Mouse (Mus musculus) effector memory CD4-positive, alpha-beta T cell, adult 5 months (primary cell): ENCODE measurements around the gene Ranbp6. TPM values are rescaled to one million over a fixed set of nuclear protein-coding genes. Genes with fewer than 3 reads are reported as not detected.

ENCODE experiments used
- polyA plus RNA-seq: library from polyadenylated mRNA; unstranded; fragments of 100-300 nt; shearing (Covaris generic); gene quantifications from one replicate; pipeline ENCODE4 v1.2.1, GENCODE M21; 2017

Gene Ranbp6
- polyA plus RNA-seq, result 19.4 TPM

DNA sequence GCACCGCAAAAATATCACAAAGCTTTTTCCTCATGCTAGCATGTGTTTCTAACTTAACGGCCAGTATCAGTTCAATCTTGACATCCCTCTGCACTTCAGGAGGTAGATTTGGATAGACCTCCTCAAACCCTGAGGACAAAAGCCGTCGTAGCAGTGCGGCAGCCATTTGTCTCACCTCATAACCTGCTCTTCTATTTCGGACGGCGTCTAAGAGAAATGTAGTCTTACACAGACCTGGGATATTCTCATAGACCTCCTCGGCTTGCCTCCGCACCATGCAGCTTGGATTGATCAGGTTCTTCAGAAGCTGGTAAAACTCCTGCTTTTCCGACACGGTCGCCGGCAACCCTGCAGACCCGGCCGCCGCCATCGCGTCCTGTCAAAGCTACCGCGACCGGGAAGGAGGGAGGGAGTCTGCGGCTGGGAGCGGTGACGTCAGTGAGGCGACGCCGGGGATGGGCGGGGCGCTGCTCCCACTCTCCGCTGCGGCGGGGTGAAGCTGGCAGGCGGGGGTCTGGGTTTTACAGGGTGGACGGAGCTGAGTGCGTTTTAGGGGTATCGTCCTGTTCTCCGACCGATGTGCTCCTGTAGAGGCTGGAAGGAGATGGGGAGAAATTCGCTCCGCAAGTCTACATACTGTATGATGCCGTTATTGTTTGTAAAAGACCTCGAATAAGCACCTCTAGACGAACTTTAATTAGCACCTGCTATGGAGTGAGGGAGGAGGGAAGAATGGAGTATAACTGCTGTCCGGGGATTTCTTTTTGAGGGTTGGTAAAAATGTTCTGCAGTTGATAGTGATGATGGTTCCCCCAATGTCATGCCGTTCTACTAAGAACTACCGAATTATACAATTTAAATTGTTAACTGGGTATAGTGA is at the start of gene Ranbp6:
Gene Ranbp6, minus strand, starts transcription at position 394 of the 880 bp plus-strand sequence.

DNA sequence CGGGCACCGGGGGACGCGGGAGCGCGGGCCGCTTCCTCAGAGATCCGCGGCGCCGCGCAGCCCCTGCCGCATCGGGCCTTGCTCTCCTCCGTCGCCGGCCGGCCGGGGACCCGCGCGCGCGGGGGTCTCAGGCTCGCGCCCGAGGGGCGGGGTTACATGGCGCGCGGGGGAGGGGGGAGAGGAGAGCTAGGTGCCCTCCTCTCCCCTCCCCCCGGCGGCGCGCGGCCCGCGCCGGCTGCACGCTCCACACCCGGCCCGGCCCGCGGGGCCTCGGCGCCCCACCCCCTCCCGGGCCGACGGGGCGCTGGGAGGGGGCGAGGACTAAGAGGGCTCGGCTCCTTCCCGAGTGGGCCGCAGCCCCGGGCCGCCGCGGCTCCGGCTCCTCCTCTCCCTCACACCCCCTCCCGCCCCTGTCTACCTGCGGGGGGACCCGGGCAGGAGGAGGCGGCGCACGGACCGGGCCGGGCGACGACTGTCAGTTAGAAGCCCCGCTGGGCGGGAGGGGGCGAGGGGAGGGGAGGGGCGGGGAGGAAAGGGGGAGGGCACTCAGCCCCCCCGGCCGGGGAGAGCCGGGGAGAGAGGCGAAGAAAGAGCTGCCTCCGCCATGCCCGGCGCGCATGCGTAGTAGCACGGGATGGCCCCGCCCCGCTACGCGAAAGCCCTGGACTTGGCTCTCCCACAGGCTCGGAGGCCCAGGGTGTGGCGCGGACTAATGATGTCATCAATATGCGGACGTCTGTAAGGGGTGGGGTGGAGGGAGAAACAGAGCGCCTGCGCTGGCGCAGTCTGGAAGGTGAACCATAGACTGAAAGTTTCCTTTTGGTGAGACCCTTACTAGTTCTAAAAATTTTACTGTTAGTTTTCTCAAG is 6.6 kb downstream of the Ranbp6 start, which contains the start of gene 9930021J03Rik:
Gene 9930021J03Rik, minus strand, starts transcription at position 73 of the 869 bp plus-strand sequence.

Other genes with a start within 250 kb of the Ranbp6 start
- 40.3 TPM for gene Ermp1, start 164.6 kb downstream of the Ranbp6 start, polyA plus RNA-seq
- gene Mlana, start 115.2 kb downstream of the Ranbp6 start, polyA plus RNA-seq, result 2.8 TPM
- gene 9930021J03Rik, start 7.0 kb downstream of the Ranbp6 start, polyA plus RNA-seq, result 21.7 TPM
- 1.2 TPM for gene Il33, start 112.1 kb upstream of the Ranbp6 start, polyA plus RNA-seq
- not detected for gene Trpd52l3, start 190.8 kb upstream of the Ranbp6 start, polyA plus RNA-seq
- gene Uhrf2, start 217.5 kb upstream of the Ranbp6 start, polyA plus RNA-seq, result 411 TPM